Mouse (Mus musculus) olfactory bulb, adult 2 months (tissue): ENCODE results near the gene Cradd.

ENCODE experiments used
- CTCF ChIP-seq: fragments of 200-500 bp; IDR thresholded peaks from 2 replicates; pipeline ENCODE4 v1.5.1; 2012; ENCODE audit warnings: low read depth, mild to moderate bottlenecking, low read length, moderate library complexity; ENCODE audit not compliant: insufficient read depth
- POLR2A ChIP-seq: fragments of 200-500 bp; IDR thresholded peaks from 2 replicates; pipeline ENCODE4 v1.6.1; 2012; ENCODE audit warnings: mild to moderate bottlenecking, low read depth, low read length, moderate library complexity; ENCODE audit not compliant: insufficient read depth

- TF ChIP-seq CTCF (no peak), POLR2A (no peak)
Observed at GRCm38 (mm10) chr10:95149666-95150065, 174.3 kb downstream of the Cradd start.
